Mouse (Mus musculus): Measurements from ENCODE around the gene Gmeb2.

The Gmeb2 gene

DNA sequence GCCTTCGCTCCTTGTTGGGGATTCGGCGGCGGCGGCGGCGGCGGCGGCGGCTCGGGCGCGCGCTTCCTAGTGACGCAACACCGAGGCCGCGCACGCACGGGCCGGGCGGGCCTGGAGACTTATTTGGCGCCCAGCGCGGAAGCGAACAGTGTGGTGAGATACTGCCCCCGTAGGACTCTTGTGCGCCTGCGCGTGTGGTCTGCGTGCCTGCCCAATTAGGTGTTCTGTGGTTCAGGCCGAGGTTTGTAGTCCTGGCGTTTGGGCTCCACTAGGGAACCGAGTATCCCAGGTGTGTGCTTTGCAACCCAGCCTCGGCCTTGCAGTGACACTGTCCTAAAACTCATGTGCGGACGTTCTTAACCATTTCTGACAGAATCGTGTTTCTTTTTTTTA, at the start of gene Gmeb2:
TSS of gene Gmeb2 (minus strand) at position 78 of the 393 bp plus-strand sequence.
- peak; percentile 95 for DNase-seq

DNA sequence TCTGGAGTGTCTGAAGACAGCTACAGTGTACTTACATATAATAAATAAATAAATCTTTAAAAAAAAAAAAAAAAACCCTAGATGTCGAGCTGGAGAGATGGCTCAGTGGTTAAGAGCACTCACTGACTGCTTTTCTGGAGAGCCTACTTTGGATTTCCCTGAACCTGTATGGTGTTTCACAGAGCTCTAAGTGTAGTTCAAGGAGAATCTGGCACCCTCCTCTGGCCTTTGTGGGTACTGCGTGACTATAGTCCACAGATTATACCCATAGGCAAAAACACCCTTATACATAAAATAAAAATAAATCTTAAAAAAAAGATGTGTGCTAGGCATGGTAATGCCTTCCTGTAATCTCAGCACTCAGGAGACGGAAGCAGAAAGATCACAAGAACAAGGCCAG, 46.2 kb upstream of the Gmeb2 start:
- peak; percentile 82 for DNase-seq

DNA sequence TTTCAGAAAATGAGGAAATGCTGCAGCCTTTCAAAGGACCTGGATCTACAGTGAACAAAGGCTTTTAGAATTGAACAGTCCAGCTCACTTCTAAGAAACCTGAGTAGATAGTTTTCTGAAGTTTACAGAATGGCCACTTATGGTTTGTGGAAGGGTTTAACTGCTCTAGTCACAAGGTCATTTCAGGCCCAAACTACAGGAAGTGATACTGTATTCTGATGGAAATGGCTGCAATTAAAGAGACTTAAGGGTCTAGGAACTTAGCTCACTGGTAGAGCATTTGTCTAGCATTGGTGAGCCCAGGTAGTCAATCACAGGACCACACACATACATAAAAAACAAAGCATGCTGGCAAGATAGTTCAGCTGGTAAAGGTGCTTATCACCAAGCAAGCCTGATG, 44.7 kb upstream of the Gmeb2 start:
- no peak for DNase-seq

DNA sequence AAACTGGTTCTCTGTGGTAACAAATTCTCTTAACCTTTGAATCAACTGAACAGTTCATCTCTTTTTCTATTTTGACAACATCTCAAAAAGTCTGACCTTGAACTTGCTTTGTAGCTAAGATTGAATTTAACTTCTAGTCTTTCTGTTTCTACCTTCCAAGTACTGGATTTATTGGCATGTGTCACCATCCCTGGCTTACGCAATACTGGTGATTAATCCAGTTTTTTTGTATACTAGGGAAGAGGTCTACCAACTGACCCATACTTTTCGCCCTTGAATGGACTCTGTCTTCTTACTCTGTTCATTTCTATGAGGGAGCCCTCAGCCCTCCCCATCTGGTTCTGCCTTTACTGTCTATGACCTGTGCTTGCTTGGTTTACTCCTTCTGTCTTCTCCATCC, 38.3 kb upstream of the Gmeb2 start:
- DNase-seq: no peak

DNA sequence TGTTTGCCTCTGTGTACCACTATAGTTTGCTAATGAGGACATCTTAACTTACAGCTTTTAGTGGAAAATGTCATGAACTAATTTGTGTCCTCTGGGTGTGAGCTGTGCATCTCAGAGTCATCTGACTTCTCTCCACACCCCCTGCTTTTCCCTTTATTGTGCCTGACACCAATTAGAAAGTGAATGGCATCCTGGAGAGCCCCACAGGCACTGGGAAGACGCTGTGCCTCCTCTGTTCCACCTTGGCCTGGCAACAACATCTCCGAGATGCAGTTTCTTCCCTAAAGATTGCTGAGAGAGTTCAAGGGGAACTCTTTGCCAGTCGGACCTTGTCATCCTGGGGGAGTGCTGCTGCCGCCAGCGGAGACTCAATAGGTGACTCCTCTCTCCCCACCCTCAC, 34.3 kb upstream of the Gmeb2 start:
- DNase-seq: no peak

DNA sequence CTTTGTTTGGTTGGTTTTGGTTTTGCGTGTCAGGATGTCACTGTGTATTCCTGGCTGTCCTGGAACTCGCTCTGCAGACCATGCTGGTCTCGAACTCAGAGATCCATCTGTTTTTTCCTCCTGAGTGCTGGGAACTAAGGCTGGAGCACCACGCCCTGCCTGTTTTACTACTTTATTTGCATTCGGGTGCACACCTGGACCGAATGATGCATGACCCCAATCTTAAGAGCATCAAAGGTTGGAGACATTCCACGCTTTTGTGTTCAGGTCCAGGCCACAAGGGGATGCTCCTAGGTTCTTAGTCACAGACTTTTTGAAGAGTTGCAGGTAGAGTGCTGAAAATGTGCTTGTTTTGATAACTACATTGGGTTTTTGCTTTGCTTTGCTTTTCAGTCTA, 32.3 kb upstream of the Gmeb2 start:
- DNase-seq: no peak

DNA sequence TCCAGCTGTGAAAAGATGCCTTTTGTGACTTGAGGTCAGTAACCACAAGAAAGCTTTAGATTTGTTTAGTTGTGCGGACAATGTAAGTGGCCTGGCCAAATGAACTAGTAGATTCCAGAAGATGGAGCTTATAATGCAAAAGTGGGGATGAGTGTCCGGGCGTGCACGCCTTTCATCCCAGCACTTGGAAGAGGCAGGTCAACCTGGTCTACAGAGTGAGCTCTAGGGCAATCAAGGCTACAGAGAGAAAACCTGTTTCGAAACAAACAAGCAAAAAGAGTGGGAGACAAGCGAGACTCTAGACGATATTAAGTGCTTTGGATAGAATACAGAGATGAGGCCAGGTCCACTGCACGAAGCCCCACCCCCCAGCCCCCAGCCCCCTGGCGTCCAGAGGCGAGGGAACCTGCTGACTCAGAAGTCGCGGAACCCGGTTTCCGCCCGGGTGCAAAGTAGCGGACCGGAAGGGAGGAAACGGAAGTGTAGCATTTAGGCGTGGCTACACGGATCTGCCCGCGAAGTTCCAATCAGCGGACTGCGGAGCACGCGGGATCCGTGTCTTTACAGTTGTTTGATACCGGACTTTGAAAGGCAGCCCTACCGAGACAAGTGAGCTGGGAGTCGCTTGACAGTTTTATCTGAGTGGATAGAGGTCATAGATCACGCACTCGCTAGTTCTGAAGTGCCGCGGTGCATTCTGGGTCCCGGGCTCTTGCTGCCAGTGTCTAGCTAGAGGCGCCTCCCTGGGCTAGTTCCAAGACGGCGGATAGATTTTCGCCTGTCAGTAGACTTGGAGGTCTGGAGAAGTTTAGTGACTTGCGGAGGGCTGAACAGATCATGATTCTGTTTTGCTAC, 31.6 kb upstream of the Gmeb2 start, which contains the start of gene Rtel1:
TSS of gene Rtel1 (plus strand) at position 492 of the 855 bp plus-strand sequence.
- DNase-seq: peak; percentile 89

DNA sequence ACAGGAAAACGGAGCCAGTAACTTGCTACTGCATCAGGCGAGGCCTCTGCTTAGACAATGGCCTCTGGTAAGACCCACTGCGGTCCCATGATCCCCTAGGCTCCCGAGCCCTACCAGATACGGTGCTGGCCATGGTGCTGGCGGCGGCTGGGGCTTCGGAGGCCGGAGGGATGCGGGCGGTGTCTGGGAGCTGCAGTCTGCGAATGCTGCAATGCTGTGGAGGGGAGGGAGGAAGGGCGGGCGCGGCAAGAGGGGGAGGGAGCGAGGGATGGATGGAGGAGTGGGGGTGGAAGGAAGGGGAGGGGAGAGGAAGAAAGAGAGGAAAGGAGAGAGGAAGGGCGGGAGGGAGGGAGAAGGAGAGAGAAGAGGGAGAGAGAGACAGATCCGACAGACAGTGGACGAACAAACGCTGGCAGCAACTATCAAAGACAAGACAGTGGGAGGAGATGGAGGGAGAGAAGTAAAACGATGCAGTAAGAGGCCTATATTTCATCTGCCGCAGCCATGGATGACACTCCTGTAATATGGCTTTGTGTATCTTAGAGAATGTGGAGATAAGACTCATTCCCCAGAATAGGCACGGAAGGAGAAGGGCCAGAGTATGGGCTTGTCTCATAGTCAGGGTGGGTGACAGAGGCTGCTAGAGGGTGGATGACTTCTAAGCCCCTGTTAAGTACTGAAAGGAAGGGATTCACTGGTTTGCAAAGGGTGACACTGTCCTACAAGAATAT, 26.4 kb upstream of the Gmeb2 start, which contains the start of gene Stmn3:
TSS of gene Stmn3 (minus strand) at position 421 of the 731 bp plus-strand sequence.
- peak; percentile 86 for DNase-seq

DNA sequence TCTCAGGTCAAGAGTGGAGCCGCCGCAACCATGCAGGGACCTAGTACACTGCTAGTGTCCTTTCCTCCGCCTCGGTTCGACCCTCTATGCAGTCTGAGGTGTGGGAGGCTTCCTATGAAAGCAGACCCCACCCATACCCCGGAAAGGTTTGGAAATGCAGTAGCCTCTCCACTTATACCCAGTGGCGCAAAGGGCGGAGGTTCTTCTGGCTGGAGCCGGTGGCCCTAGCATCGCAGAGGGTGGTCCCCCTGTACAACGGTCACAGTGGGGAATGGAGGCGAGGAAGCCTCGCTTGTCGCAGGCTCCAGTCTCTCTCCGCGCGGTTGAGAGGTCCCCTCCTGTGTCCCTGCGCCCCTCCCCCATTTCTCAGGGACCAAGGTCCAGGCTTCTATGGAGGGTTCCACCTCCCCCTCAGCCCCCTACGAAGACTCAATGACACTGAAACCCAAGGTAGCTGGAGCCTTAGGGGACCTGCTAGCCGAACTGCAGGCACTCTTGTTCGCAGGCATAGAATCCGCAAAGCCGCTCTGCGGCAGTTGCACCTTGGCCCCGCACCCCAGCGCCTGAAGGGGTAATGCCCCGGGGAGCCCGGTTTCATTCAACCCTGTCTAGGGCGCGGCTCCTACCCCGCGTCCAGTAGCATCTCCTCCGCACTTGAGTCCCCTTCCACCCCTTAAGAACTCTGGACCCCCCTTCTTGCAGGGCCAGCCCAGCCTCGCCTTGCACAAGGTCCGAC, 25.7 kb upstream of the Gmeb2 start:
- DNase-seq: no peak

DNA sequence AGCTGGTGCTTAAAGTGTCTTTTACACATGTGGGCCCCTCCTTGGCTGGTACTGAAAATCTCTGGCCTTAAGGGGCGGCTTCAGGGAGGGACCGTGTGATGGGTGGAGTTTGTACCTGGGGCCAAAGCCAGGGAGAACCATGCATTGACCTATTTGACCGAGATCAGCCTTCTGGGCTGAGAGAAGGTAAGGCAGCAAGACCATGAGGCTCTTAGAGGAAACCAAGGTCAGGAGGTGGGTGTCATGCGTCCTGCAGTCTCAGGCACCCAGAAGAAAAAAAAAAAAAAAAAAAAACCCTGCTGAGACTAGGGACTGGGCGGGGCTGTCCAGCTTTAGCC, 25.1 kb upstream of the Gmeb2 start:
- DNase-seq: no peak

DNA sequence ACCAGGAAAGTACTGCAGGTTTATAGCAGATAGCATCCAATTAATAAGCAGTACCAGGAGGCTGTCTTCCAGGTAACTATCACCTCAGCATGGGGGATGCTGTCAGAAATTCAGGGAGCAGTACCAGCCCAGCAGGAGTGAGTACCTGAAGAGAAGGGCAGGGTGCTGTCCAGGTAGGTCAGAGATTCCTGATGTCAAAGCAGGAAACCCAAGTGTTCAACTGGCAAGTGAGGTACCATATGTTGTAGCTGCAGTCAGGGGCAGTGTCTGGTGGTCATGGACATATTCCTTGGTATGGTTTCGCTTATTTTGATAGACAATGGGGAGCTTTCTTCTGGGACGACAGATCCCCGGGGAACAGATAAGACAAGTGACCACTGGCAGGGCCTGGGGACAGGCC, 24.6 kb upstream of the Gmeb2 start:
- no peak for DNase-seq

DNA sequence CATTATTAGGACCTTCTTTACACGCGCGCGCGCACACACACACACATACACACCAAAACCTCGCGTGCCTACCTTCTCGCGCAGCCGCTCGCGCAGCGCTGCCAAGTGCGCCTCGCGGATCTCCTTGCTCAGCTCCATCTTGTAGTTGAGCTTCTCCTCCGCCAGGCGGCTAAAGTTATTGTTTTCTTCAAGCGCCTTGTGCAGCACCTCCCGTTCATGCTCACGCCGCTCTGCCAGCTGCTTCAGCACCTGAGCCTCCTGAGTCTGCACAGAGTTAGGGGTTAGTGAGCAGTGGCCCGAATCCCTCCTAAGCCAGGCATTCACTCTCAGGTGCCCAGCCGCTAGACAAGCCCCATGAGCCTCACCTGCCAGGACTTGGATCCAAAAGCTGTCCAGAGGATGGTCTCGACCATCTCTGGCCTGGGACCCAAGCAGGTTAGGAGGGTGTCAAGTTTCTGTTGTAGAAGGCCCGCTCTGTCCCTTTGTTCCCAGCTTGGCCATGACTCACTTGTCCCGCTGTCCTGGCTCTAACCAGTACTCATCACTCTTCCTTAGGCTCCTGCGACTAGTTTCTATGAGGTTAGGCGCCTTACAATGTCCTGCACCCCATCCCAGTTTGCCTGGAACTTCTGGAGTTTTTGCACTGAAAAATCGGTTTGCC, 19.4 kb upstream of the Gmeb2 start:
- peak; percentile 70 for DNase-seq

DNA sequence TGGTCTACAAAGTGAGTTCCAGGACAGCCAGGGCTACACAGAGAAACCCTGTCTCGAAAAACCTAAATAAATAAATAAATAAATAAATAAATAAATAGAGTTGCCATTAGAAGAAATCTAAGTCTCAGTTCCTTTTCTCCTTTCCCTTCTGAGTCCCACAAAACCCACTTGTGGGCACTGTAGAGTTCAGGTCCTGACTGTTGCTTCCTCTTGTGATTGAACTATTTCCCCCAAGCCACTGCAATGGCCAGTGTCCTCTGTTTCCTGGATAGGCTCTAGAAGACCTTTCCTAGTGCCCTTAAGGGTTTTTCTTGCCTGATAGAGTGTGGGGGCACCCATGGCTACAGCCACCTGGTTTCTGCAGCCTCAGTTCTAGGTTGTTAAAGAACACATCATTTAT, 17.1 kb upstream of the Gmeb2 start:
- no peak for DNase-seq

DNA sequence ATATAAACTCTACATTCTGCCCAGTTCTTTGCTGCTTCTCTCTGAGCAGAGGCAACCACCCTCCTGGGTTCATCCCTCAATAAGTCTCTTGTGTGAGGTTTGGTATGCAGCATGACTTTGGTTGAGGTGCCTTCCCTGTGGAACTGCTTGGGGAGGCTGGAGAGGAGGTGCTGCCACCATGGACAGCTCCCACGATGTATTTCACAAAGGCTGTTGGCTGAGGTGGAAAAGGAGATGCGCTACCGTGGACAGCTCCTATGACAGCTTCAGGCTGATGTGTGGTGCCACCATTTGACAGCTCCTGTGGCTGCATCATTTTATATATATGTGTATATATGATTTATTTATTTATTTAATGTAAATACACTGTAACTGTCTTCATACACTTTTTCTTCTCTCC, 14.2 kb upstream of the Gmeb2 start:
- DNase-seq: peak; percentile 71

DNA sequence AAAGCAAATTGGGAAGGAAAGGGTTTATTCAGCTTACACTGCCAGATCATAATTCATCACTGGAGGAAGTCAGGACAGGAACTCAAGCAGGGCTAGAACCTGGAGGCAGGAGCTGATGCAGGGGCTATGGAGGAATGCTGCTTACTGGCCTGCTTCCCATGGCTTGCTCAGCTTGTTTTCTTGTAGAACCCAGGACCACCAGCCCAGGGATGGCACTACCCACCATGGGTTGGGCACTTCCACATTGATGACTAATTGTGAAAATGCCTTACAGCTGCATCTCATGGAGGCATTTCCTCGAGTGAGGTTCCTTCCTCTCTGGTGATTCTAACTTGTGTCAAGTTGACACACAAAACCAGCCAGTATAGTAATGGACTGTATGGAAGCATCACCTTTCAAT, 3.1 kb upstream of the Gmeb2 start:
- DNase-seq: no peak

DNA sequence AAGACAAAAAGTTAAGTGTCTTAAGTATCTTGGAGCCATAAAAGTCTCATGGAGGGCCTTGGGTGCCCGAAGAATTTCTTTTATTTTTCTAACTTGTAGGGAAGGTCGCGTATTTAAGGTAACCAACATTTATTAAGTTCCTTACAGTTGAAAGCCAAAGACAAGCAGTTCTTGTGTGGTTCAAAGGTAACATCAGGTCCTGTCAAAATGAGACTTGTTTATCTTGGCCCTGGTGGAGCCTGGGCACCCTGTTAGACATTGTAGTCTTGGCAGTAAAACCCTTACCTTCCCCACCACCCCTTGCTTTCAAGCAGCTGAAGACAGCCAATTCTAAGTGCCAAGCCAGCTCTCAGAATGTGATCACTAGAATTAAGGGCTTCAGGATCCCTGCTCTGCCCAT, 856 bp upstream of the Gmeb2 start:
- no peak for DNase-seq

DNA sequence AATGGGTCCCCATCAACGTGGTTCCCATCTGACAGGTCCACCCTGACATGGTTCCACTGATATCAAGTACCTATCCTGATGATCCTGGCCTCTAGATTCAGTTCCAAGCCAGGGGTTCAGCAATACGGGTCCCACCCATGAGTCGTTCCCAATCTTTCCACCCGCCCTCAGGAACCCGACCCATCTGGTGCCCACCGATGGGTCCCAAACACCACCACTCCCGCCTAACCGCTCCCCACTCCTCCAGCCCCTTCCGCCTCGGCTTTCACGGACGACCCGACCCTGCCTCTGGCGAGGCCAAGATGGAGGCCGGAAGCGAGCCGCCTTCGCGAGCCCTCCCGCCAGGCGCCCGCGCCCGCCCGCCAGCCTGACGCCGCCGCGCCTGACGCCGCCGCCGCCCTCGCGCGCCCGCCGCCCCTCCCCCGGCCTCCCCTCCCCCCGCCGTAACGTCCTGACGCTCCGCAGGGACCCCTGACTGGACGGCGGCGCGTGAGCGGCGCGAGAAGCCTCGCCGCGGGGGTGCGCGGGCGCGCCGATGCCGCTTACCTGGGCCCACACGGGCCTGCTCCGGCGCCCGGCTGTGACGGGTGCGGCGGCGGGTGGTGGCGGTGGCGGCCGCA, 387 bp downstream of the Gmeb2 start:
- DNase-seq: peak; percentile 91

DNA sequence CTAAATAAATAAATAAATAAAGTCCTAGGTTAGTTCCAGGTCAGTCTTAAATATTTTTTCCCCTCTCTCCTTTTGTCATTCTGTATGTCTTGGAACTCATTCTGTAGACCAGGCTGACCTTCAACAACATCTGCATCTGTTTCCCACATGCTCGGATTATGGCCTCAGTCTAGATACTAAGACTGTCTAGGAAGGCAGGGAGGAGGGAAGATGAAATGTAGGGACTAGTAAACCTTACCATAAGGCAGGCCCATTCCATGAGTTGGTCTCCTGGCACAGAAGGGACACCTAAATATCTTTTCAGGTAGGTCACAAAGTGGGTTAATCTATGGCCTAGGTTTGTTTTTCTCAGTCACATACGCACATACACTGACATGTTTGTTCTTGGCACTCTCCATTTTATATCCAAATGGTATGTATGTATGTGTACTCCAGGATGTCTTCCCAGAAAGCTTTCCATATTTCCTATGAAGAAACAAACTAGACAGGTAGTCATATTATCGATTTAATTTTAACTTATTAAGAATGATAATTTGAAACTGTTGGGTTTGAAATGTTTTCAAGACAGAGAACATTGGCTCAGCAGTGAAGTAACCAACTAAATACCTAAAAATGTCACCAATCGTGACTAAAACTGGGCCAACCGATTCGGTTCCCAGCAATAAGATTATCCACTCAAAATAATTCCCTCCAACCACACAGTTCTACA, 1.1 kb downstream of the Gmeb2 start:
- no peak for DNase-seq

DNA sequence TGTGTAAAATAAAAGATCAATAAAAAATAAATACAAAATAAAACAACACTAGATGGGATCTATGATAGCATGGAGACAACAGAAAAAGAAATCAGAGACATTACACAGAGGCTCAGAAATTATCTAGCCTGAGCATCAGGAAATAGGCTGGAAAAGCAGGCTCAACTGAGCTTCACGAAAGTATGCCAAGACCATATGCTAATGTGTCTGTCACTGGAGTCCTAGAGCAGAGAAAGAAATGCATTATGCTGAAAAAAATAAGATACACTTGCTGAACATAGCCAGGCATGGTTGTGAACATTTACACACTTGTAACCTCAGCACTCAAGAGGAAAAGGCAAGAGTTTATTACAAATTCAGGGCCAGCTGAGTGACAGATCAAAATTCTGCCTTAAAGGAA, 7.9 kb downstream of the Gmeb2 start:
- DNase-seq: no peak

DNA sequence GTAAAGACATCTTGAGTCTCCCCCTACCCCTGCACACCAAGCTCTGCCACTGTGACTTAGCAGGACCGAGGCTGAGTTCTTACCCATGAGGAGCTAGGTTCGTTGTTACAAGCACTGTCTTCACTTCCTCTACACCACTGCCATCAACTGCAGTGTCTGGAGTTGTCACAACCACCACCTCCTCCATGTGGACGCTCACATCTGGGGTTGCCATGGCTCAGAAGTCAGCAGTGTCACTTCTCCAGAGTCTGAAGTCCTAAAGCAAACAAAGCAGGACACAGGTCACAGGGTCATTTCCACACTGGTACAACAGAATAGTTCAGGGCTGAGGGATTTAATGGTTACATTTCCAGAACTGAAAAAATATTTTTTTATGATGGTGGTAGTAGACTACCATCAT, 10.0 kb downstream of the Gmeb2 start:
- DNase-seq: no peak

DNA sequence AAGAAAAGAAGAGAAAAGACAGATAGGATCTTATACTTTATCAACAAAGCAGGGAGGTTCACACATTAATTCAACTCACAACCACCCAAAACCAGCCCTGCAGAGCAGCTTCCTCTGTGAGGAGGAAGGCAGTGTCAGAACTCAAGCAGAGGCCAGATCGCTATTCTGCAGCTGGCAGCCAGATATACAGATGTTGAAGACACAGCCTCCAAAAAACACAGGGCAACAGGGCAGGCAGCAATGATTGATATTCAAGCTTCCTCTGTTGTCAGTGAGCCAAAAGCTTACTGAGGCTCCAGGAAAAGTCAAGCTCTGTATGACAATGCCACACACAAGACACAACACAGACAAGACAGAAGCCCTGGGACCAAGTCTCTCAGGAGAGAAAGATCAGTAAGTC, 11.1 kb downstream of the Gmeb2 start:
- DNase-seq: peak; percentile 52

DNA sequence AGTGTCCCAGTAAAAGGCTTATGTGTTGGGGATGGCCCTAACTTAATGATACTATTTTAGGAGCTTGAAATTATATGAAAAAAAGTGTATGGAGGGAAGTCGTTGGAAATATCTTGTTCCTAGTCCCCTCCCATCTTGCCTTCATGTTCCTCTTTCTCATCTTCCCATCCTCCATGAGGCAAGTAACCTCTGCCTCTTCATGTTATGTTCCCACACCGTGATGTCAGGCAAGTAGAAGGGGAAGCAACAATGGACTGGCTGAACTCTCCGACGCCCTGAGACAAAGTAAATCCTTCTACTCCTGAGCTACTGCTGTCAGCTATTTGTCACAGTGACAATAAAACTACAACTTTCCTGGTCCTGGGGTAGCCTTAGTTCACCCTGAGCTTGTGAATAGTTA, 13.2 kb downstream of the Gmeb2 start:
- no peak for DNase-seq

Data from kidney, postnatal 10 days (tissue).